Comparison of ENCODE assay signal across 9 mouse cellular contexts in the genomic region with DNA sequence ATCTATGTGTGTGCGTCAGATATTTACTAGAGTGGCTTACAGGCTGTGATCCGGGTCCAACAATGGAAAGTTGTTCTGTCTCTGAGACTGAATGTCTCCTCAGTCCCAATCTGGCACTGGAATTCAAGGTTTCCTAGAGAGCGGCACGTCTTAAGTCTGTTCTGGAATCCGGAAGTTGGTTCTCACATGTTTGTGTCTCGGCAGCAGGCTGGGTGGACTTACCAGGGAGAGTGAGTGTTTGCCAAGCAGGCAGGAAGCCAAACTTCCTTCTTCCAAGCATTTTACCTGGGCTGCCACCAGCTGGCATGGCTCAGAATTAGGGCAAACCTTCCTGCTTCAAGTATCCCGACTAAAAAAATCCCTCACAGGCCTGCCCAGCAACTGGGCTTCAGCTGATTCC. TPM values are rescaled to one million over a fixed set of nuclear protein-coding genes. Genes with fewer than 3 reads are reported as not detected.
A peak's percentile ranks its signal among the peaks of the same experiment; 100 is the strongest.
DNase-seq lines count a peak whose midpoint lies in the region; ATAC-seq and TF ChIP-seq lines count a peak whose summit lies in the region.
"Had no signal": no experiment of that assay in that cellular context is flagged by ENCODE, and none has a peak within 500 bp of the region (broad histone marks: within the 10 kb centered on the region; RNA-seq: fewer than 3 reads in every experiment).

No protein-coding gene starts in this region.

- no peak overlapping the region for H3K9ac ChIP-seq in heart, adult 2 months (ENCODE audit: low read depth, low read length)
- no peak overlapping the region for H3K9ac ChIP-seq in heart, embryonic 12.5 days
- no peak overlapping the region for H3K9ac ChIP-seq in neural tube, embryonic 15.5 days (replicated peaks)
- H3K9ac ChIP-seq in forebrain, embryonic 16.5 days (replicated peaks; ENCODE audit: low read depth, low read length) = no peak overlapping the region
- H3K9ac ChIP-seq: limb, embryonic 12.5 days had no signal

- no peaks in the 10 kb centered on the region for H3K9me3 ChIP-seq in heart, embryonic 12.5 days (replicated peaks)
- no peaks in the 10 kb centered on the region for H3K9me3 ChIP-seq in neural tube, embryonic 15.5 days (replicated peaks)
- no peaks in the 10 kb centered on the region for H3K9me3 ChIP-seq in forebrain, embryonic 16.5 days (ENCODE audit: control insufficient read depth, low read length)
- H3K9me3 ChIP-seq: limb, embryonic 12.5 days had no signal

- no peak overlapping the region for H3K27ac ChIP-seq in heart, adult 2 months
- H3K27ac ChIP-seq in heart, embryonic 12.5 days (ENCODE audit: poor library complexity, severe bottlenecking) = no peak overlapping the region
- H3K27ac ChIP-seq in neural tube, embryonic 15.5 days (replicated peaks) = no peak overlapping the region
- no peak overlapping the region for H3K27ac ChIP-seq in forebrain, embryonic 16.5 days (ENCODE audit: low read length)
- H3K27ac ChIP-seq in layer of hippocampus, adult 2 months = no peak overlapping the region
- H3K27ac ChIP-seq: limb, embryonic 12.5 days had no signal

- no peak for ATAC-seq in heart, embryonic 12.5 days (ENCODE audit: insufficient number of reproducible peaks, low FRiP score)
- no peak for ATAC-seq in neural tube, embryonic 15.5 days (ENCODE audit: low FRiP score)
- no peak for ATAC-seq in forebrain, embryonic 16.5 days

- WGBS in heart, adult 2 months = 24% methylated on average over 7 of the region's 7 CpGs
- WGBS in heart, embryonic 12.5 days = 60% methylated on average over 7 of the region's 7 CpGs
- WGBS in neural tube, embryonic 15.5 days = 72% methylated on average over 7 of the region's 7 CpGs
- WGBS in forebrain, embryonic 16.5 days = 70% methylated on average over 7 of the region's 7 CpGs

- H3K36me3 ChIP-seq in heart, adult 2 months (ENCODE audit: control insufficient read depth, insufficient read depth, low read length) = no peaks in the 10 kb centered on the region
- H3K36me3 ChIP-seq in heart, embryonic 12.5 days = no peaks in the 10 kb centered on the region
- H3K36me3 ChIP-seq in neural tube, embryonic 15.5 days = no peaks in the 10 kb centered on the region
- no peaks in the 10 kb centered on the region for H3K36me3 ChIP-seq in forebrain, embryonic 16.5 days (ENCODE audit: control insufficient read depth, insufficient read depth)
- H3K36me3 ChIP-seq: limb, embryonic 12.5 days had no signal

- intact Hi-C loops in heart, adult 2 months (cut with DNase I) = no loop called here

- no peaks in the 10 kb centered on the region for H3K79me2 ChIP-seq in heart, adult 2 months (replicated peaks; ENCODE audit: control insufficient read depth, insufficient read depth, low read length)

- TF ChIP-seq EP300 in heart, adult 2 months (IDR thresholded peaks at IDR 0.05; ENCODE audit: insufficient read depth, low read depth, low read length) = no peak

- no peak overlapping the region for H3K4me3 ChIP-seq in heart, adult 2 months
- no peak overlapping the region for H3K4me3 ChIP-seq in heart, embryonic 12.5 days
- no peak overlapping the region for H3K4me3 ChIP-seq in neural tube, embryonic 15.5 days (replicated peaks)
- no peak overlapping the region for H3K4me3 ChIP-seq in forebrain, embryonic 16.5 days (replicated peaks; ENCODE audit: low read length)
- no peak overlapping the region for H3K4me3 ChIP-seq in layer of hippocampus, adult 2 months
- H3K4me3 ChIP-seq: limb, embryonic 12.5 days had no signal

- no peaks in the 10 kb centered on the region for H3K27me3 ChIP-seq in heart, adult 2 months (ENCODE audit: control insufficient read depth, insufficient read depth, low read length)
- no peaks in the 10 kb centered on the region for H3K27me3 ChIP-seq in heart, embryonic 12.5 days (replicated peaks)
- H3K27me3 ChIP-seq in neural tube, embryonic 15.5 days (replicated peaks) = no peaks in the 10 kb centered on the region
- H3K27me3 ChIP-seq in forebrain, embryonic 16.5 days (replicated peaks; ENCODE audit: control insufficient read depth, insufficient read depth, low read length) = no peaks in the 10 kb centered on the region
- H3K27me3 ChIP-seq: limb, embryonic 12.5 days had no signal

- 0 out of 2 replicates have a peak, but pooled peaks have one; percentile 3 for TF ChIP-seq CTCF in heart, adult 2 months (IDR thresholded peaks at IDR 0.05)
- TF ChIP-seq CTCF in layer of hippocampus, adult 2 months (conservative IDR thresholded peaks at IDR 0.05) = no peak

- no peak for TF ChIP-seq POLR2A in heart, adult 2 months (IDR thresholded peaks at IDR 0.05; ENCODE audit: insufficient read depth, low read depth, low read length)

- no peak overlapping the region for H3K4me2 ChIP-seq in heart, embryonic 12.5 days
- no peak overlapping the region for H3K4me2 ChIP-seq in neural tube, embryonic 15.5 days
- H3K4me2 ChIP-seq in forebrain, embryonic 16.5 days (ENCODE audit: low read length) = no peak overlapping the region
- H3K4me2 ChIP-seq: limb, embryonic 12.5 days had no signal

- peak; percentile 37 to 66 for DNase-seq in heart, adult 2 months
- peak; percentile 10 for DNase-seq in adipocyte (ENCODE audit: low spot score)
- peak; percentile 84 to 86 for DNase-seq in cerebellum, postnatal 14 days
- peak; percentile 83 to 88 for DNase-seq in lung, adult 18-20 months
- no peak for DNase-seq in layer of hippocampus, adult 2 months (ENCODE audit: low spot score in 2 of 2)

- H3K4me1 ChIP-seq in heart, adult 2 months (ENCODE audit: control insufficient read depth, insufficient read depth, low read length) = no peaks in the 10 kb centered on the region; the same call in 1 of the 2 replicates
- H3K4me1 ChIP-seq in heart, embryonic 12.5 days (replicated peaks) = no peaks in the 10 kb centered on the region
- H3K4me1 ChIP-seq in neural tube, embryonic 15.5 days = no peaks in the 10 kb centered on the region
- H3K4me1 ChIP-seq in forebrain, embryonic 16.5 days (replicated peaks; ENCODE audit: control insufficient read depth, insufficient read depth, low read length) = no peaks in the 10 kb centered on the region

RNA-seq across cellular contexts. Expression of a gene that starts 59.5 kb away (rescaled TPM):
- under 1 TPM; 0.11 to 0.21 TPM for total RNA-seq in heart, adult 2 months (2021)
- polyA plus RNA-seq in heart, adult 2 months (2012; rRNA removed) = 0.20 and 0.35 TPM in 2 replicates
- 0.22 and 0.24 TPM in 2 replicates for polyA plus RNA-seq in heart, embryonic 12.5 days (2016; fragmentation: Nextera tagmentation; extraction: Ambion mirVana)
- 1.9 and 2.6 TPM in 2 replicates for polyA plus RNA-seq in neural tube, embryonic 15.5 days (2015; fragmentation: Nextera tagmentation; extraction: Ambion mirVana)
- 0.72 and 1.4 TPM in 2 replicates for polyA plus RNA-seq in forebrain, embryonic 16.5 days (2015; fragmentation: Nextera tagmentation; extraction: Ambion mirVana)
- total RNA-seq in layer of hippocampus, adult 2 months (2021) = 1 to 10 TPM; 7.7 TPM

Comparison
In these comparisons a context has a peak if more than half of its experiments do, and no peak if none do; other contexts are left out.
1. DNase-seq: peak in heart, adult 2 months (2 of 2), adipocyte (single experiment), cerebellum, postnatal 14 days (2 of 2) and lung, adult 18-20 months (2 of 2); none in layer of hippocampus, adult 2 months (0 of 2).